Mouse (Mus musculus): Measurements from ENCODE around the gene Dennd4a. TPM values are rescaled to one million over a fixed set of nuclear protein-coding genes. Genes with fewer than 3 reads are reported as not detected.

The Dennd4a gene
- polyA plus RNA-seq, 1 experiment from 2014 or later, result 9.2 TPM

Other genes with a start within 250 kb of the Dennd4a start
- 236 and 252 TPM in 2 replicates for gene Rab11a, start 73.6 kb upstream of the Dennd4a start, polyA plus RNA-seq (2016; fragmentation: Nextera tagmentation; extraction: Ambion mirVana)
- 0.08 and 0.09 TPM in 2 replicates for gene Slc24a1, start 140.3 kb downstream of the Dennd4a start, polyA plus RNA-seq (2016; fragmentation: Nextera tagmentation; extraction: Ambion mirVana)
- gene Ints14, start 149.6 kb downstream of the Dennd4a start, polyA plus RNA-seq (2016; fragmentation: Nextera tagmentation; extraction: Ambion mirVana), result 60.2 and 65.5 TPM in 2 replicates
- gene Hacd3, start 210.4 kb downstream of the Dennd4a start, polyA plus RNA-seq (2016; fragmentation: Nextera tagmentation; extraction: Ambion mirVana), result 103 and 104 TPM in 2 replicates
- 44.7 and 50.1 TPM in 2 replicates for gene Dpp8, start 221.1 kb downstream of the Dennd4a start, polyA plus RNA-seq (2016; fragmentation: Nextera tagmentation; extraction: Ambion mirVana)

All from limb, embryonic 12.5 days (tissue).